In genomic region chr4:35169571-35170125, GRCm38 (mm10) we compare ENCODE assay signal across 23 mouse cellular contexts. TPM values are rescaled to one million over a fixed set of nuclear protein-coding genes. Genes with fewer than 3 reads are reported as not detected.
DNase-seq lines count a peak whose midpoint lies in the region; ATAC-seq and TF ChIP-seq lines count a peak whose summit lies in the region.
"Had no signal": no experiment of that assay in that cellular context is flagged by ENCODE, and none has a peak within 500 bp of the region (broad histone marks: within the 10 kb centered on the region; RNA-seq: fewer than 3 reads in every experiment).

No protein-coding gene starts in this region.

- H3K27ac ChIP-seq in hindbrain, postnatal 0 days, result no peak overlapping the region
- H3K27ac ChIP-seq in hindbrain, embryonic 14.5 days, result no peak overlapping the region
- H3K27ac ChIP-seq in lung, postnatal 0 days (ENCODE audit: low read length), result no peak overlapping the region
- no peak overlapping the region for H3K27ac ChIP-seq in embryonic facial prominence, embryonic 14.5 days (replicated peaks; ENCODE audit: low read depth, low read length)
- H3K27ac ChIP-seq: hindbrain, embryonic 13.5 days; limb, embryonic 12.5 days; liver, embryonic 15.5 days had no signal

- H3K4me3 ChIP-seq in hindbrain, postnatal 0 days (ENCODE audit: low read length), result no peak overlapping the region
- H3K4me3 ChIP-seq in hindbrain, embryonic 14.5 days (replicated peaks; ENCODE audit: low read length), result no peak overlapping the region
- no peak overlapping the region for H3K4me3 ChIP-seq in lung, postnatal 0 days (ENCODE audit: low read depth, low read length)
- H3K4me3 ChIP-seq in embryonic facial prominence, embryonic 14.5 days (ENCODE audit: low read depth, low read length), result no peak overlapping the region
- H3K4me3 ChIP-seq: hindbrain, embryonic 13.5 days; limb, embryonic 12.5 days; liver, embryonic 15.5 days; megakaryocyte, embryonic 14.5 days; myocyte had no signal

- no peak for TF ChIP-seq EP300 in lung, postnatal 0 days (IDR thresholded peaks at IDR 0.05)

- peak; percentile 21 to 30 for DNase-seq in cerebellum, postnatal 10 days
- DNase-seq in cerebellum, adult 18-20 months, result no peak
- peak; percentile 43 for DNase-seq in hindbrain, postnatal 0 days (ENCODE audit: low spot score)
- DNase-seq in hindbrain, embryonic 14.5 days (ENCODE audit: low spot score), result no peak
- peak; percentile 49 for DNase-seq in lung, postnatal 0 days (ENCODE audit: low spot score)
- no peak for DNase-seq in lung, postnatal 14 days
- peak; percentile 90 for DNase-seq in embryonic facial prominence, embryonic 14.5 days (ENCODE audit: low spot score)
- no peak for DNase-seq in retina, embryonic 14.5 days (ENCODE audit: low spot score)
- DNase-seq: cerebellum, adult 2 months; heart, postnatal 10 days; kidney, adult 8-10 months; spleen, adult 18-20 months; thymus, postnatal 25 days had no signal

- no peak overlapping the region for H3K9ac ChIP-seq in hindbrain, postnatal 0 days (replicated peaks; ENCODE audit: low read length)
- no peak overlapping the region for H3K9ac ChIP-seq in hindbrain, embryonic 14.5 days
- H3K9ac ChIP-seq in lung, postnatal 0 days (replicated peaks; ENCODE audit: low read depth), result no peak overlapping the region
- no peak overlapping the region for H3K9ac ChIP-seq in embryonic facial prominence, embryonic 14.5 days (ENCODE audit: low read depth, low read length)
- H3K9ac ChIP-seq: hindbrain, embryonic 13.5 days; limb, embryonic 12.5 days; liver, embryonic 15.5 days had no signal

- H3K27me3 ChIP-seq in hindbrain, postnatal 0 days (ENCODE audit: insufficient read depth, low read length), result no peaks in the 10 kb centered on the region
- H3K27me3 ChIP-seq in hindbrain, embryonic 14.5 days (ENCODE audit: control insufficient read depth, insufficient read depth, low read length), result no peaks in the 10 kb centered on the region
- H3K27me3 ChIP-seq in lung, postnatal 0 days (replicated peaks; ENCODE audit: insufficient read depth, low read length), result no peaks in the 10 kb centered on the region
- no peaks in the 10 kb centered on the region for H3K27me3 ChIP-seq in embryonic facial prominence, embryonic 14.5 days (replicated peaks; ENCODE audit: control insufficient read depth, insufficient read depth, low read length)
- H3K27me3 ChIP-seq: CH12.LX; hindbrain, embryonic 13.5 days; limb, embryonic 12.5 days; liver, embryonic 15.5 days; megakaryocyte, embryonic 14.5 days had no signal

- H3K4me2 ChIP-seq in hindbrain, postnatal 0 days (ENCODE audit: low read depth, low read length), result peak overlapping the region; percentile 23; the same call in 1 of the 2 replicates
- no peak overlapping the region for H3K4me2 ChIP-seq in hindbrain, embryonic 14.5 days (replicated peaks)
- H3K4me2 ChIP-seq in lung, postnatal 0 days (replicated peaks; ENCODE audit: low read depth, low read length), result no peak overlapping the region
- H3K4me2 ChIP-seq in embryonic facial prominence, embryonic 14.5 days (ENCODE audit: low read depth, low read length), result no peak overlapping the region
- H3K4me2 ChIP-seq: hindbrain, embryonic 13.5 days; limb, embryonic 12.5 days; liver, embryonic 15.5 days had no signal

- H3K9me3 ChIP-seq in hindbrain, postnatal 0 days (ENCODE audit: low read length), result no peaks in the 10 kb centered on the region
- H3K9me3 ChIP-seq in hindbrain, embryonic 14.5 days (ENCODE audit: control insufficient read depth, low read length), result no peaks in the 10 kb centered on the region
- no peaks in the 10 kb centered on the region for H3K9me3 ChIP-seq in lung, postnatal 0 days (ENCODE audit: low read length)
- no peaks in the 10 kb centered on the region for H3K9me3 ChIP-seq in embryonic facial prominence, embryonic 14.5 days (ENCODE audit: control insufficient read depth, low read length)
- H3K9me3 ChIP-seq: hindbrain, embryonic 13.5 days; limb, embryonic 12.5 days; liver, embryonic 15.5 days had no signal

- no peaks in the 10 kb centered on the region for H3K36me3 ChIP-seq in hindbrain, postnatal 0 days (ENCODE audit: insufficient read depth, low read length)
- no peaks in the 10 kb centered on the region for H3K36me3 ChIP-seq in hindbrain, embryonic 14.5 days (replicated peaks; ENCODE audit: control insufficient read depth, insufficient read depth)
- no peaks in the 10 kb centered on the region for H3K36me3 ChIP-seq in lung, postnatal 0 days (ENCODE audit: insufficient read depth, low read length)
- H3K36me3 ChIP-seq in embryonic facial prominence, embryonic 14.5 days (ENCODE audit: control insufficient read depth, insufficient read depth, low read length), result no peaks in the 10 kb centered on the region
- H3K36me3 ChIP-seq: hindbrain, embryonic 13.5 days; limb, embryonic 12.5 days; liver, embryonic 15.5 days had no signal

- H3K4me1 ChIP-seq in hindbrain, postnatal 0 days (ENCODE audit: insufficient read depth, low read length), result no peaks in the 10 kb centered on the region
- 0 out of 2 replicates have a peak, but pooled peaks cover 2% of the 10 kb centered on the region for H3K4me1 ChIP-seq in hindbrain, embryonic 14.5 days (replicated peaks; ENCODE audit: control insufficient read depth, insufficient read depth, low read length)
- H3K4me1 ChIP-seq in lung, postnatal 0 days (ENCODE audit: insufficient read depth, low read depth, low read length), result peaks cover 9% of the 10 kb centered on the region; the same call in 1 of the 2 replicates
- H3K4me1 ChIP-seq in embryonic facial prominence, embryonic 14.5 days (ENCODE audit: control insufficient read depth, insufficient read depth, low read length), result peaks cover 12% of the 10 kb centered on the region; the same call in 1 of the 2 replicates
- H3K4me1 ChIP-seq: limb, embryonic 12.5 days had no signal

- ATAC-seq in hindbrain, postnatal 0 days, result no peak
- ATAC-seq in hindbrain, embryonic 14.5 days (ENCODE audit: low FRiP score), result no peak
- ATAC-seq in lung, postnatal 0 days, result no peak
- peak; percentile 82 for ATAC-seq in embryonic facial prominence, embryonic 14.5 days (ENCODE audit: low read depth)

- WGBS in hindbrain, postnatal 0 days, result 45% methylated on average over 13 of the region's 13 CpGs
- 76% methylated on average over 13 of the region's 13 CpGs for WGBS in hindbrain, embryonic 14.5 days
- WGBS in lung, postnatal 0 days, result 45% methylated on average over 13 of the region's 13 CpGs
- WGBS in embryonic facial prominence, embryonic 14.5 days, result 37% methylated on average over 13 of the region's 13 CpGs

- TF ChIP-seq CTCF in hindbrain, postnatal 0 days (IDR thresholded peaks at IDR 0.05; ENCODE audit: low read depth), result no peak
- TF ChIP-seq CTCF in lung, postnatal 0 days (IDR thresholded peaks at IDR 0.05), result no peak

RNA-seq across cellular contexts. Expression of gene Mob3b, which starts 12.4 kb away (rescaled TPM):
- total RNA-seq in hindbrain, postnatal 0 days (2014; rRNA removed), result 2.3 and 2.9 TPM in 2 replicates
- 3.1 and 3.2 TPM in 2 replicates for polyA plus RNA-seq in hindbrain, postnatal 0 days (2015; fragmentation: Nextera tagmentation; extraction: Ambion mirVana)
- 3.4 and 4.0 TPM in 2 replicates for polyA plus RNA-seq in hindbrain, embryonic 14.5 days (2014; fragmentation: Nextera tagmentation; extraction: Ambion mirVana)
- polyA plus RNA-seq in lung, postnatal 0 days (2015; fragmentation: Nextera tagmentation; extraction: Ambion mirVana), result 14.7 and 14.8 TPM in 2 replicates
- polyA plus RNA-seq in embryonic facial prominence, embryonic 14.5 days (2014; fragmentation: Nextera tagmentation; extraction: Ambion mirVana), result 6.3 and 7.2 TPM in 2 replicates

RNA-seq across cellular contexts. Expression of gene Ifnk, which starts 17.8 kb away (rescaled TPM):
- not detected in 2 replicates for total RNA-seq in hindbrain, postnatal 0 days (2014; rRNA removed)
- polyA plus RNA-seq in hindbrain, postnatal 0 days (2015; fragmentation: Nextera tagmentation; extraction: Ambion mirVana), result not detected in 2 replicates
- 0.25 TPM in 1 of 2 replicates, not detected in the other for polyA plus RNA-seq in hindbrain, embryonic 14.5 days (2014; fragmentation: Nextera tagmentation; extraction: Ambion mirVana)
- polyA plus RNA-seq in lung, postnatal 0 days (2015; fragmentation: Nextera tagmentation; extraction: Ambion mirVana), result 0.16 and 0.18 TPM in 2 replicates
- not detected in 2 replicates for polyA plus RNA-seq in embryonic facial prominence, embryonic 14.5 days (2014; fragmentation: Nextera tagmentation; extraction: Ambion mirVana)
- total RNA-seq: CH12.LX; gastrocnemius, adult 8-10 months; heart, postnatal 10 days; layer of hippocampus, postnatal 25 days; neutrophil, adult 5-6 weeks had no signal
- polyA plus RNA-seq: cerebellum, adult 2 months; hindbrain, embryonic 13.5 days; large intestine, adult 2 months; myocyte had no signal

RNA-seq across cellular contexts. Expression of gene C9orf72, which starts 56.3 kb away (rescaled TPM):
- total RNA-seq in hindbrain, postnatal 0 days (2014; rRNA removed), result 42.3 and 49.7 TPM in 2 replicates
- 36.0 and 40.4 TPM in 2 replicates for polyA plus RNA-seq in hindbrain, postnatal 0 days (2015; fragmentation: Nextera tagmentation; extraction: Ambion mirVana)
- 49.6 and 51.6 TPM in 2 replicates for polyA plus RNA-seq in hindbrain, embryonic 14.5 days (2014; fragmentation: Nextera tagmentation; extraction: Ambion mirVana)
- polyA plus RNA-seq in lung, postnatal 0 days (2015; fragmentation: Nextera tagmentation; extraction: Ambion mirVana), result 8.5 and 9.5 TPM in 2 replicates
- polyA plus RNA-seq in embryonic facial prominence, embryonic 14.5 days (2014; fragmentation: Nextera tagmentation; extraction: Ambion mirVana), result 14.0 and 14.3 TPM in 2 replicates

Comparison
In these comparisons a context has a peak if more than half of its experiments do, and no peak if none do; other contexts are left out.
1. DNase-seq: peak in cerebellum, postnatal 10 days (2 of 2), hindbrain, postnatal 0 days (single experiment), lung, postnatal 0 days (single experiment) and embryonic facial prominence, embryonic 14.5 days (single experiment); none in cerebellum, adult 18-20 months (0 of 2), hindbrain, embryonic 14.5 days (single experiment), lung, postnatal 14 days (single experiment) and retina, embryonic 14.5 days (single experiment).